Mouse (Mus musculus): ENCODE results near the gene Syce2. TPM values are rescaled to one million over a fixed set of nuclear protein-coding genes. Genes with fewer than 3 reads are reported as not detected.
A peak's percentile ranks its signal among the peaks of the same experiment; 100 is the strongest.
"Not testable (repeated sequence)": the region's sequence is repeated elsewhere in the genome, so short reads cannot be mapped to it uniquely, and the experiment has no call there.

The Syce2 gene
- polyA plus RNA-seq, 1 experiment from 2014 or later, result 23.0 TPM

- Histone ChIP-seq H3K4me1 (replicated peaks) (peaks cover 14% of the 10 kb centered on the region), H3K9me3 (replicated peaks) (no peaks in the 10 kb centered on the region), H3K36me3 (no peaks in the 10 kb centered on the region), H3K4me3 (peak overlapping the region; percentile 69), H3K27ac (peak overlapping the region; percentile 46), H3K27me3 (peaks cover 13% of the 10 kb centered on the region), H3K4me2 (peak overlapping the region; percentile 99), H3K9ac (peak overlapping the region; percentile 83)
- peak; percentile 87 for ATAC-seq (replicated peaks; ENCODE audit: insufficient number of reproducible peaks, insufficient read depth, low FRiP score, low read depth)
- WGBS, result under 1% methylated on average over 68 of the region's 68 CpGs
These were observed 31.2 kb downstream of the Syce2 start for GRCm38 (mm10) chr8:84902920-84903661.

- Histone ChIP-seq H3K4me3 (no peak overlapping the region), H3K9ac (no peak overlapping the region), H3K36me3 (no peaks in the 10 kb centered on the region), H3K4me1 (replicated peaks) (peaks cover 22% of the 10 kb centered on the region), H3K9me3 (replicated peaks) (no peaks in the 10 kb centered on the region), H3K27me3 (peaks cover 20% of the 10 kb centered on the region), H3K27ac (no peak overlapping the region), H3K4me2 (no peak overlapping the region)
- ATAC-seq (replicated peaks; ENCODE audit: insufficient number of reproducible peaks, insufficient read depth, low FRiP score, low read depth), result no peak
- 76% methylated on average over 7 of the region's 7 CpGs for WGBS
These were observed 32.4 kb downstream of the Syce2 start for GRCm38 (mm10) chr8:84904351-84904750.

GRCm38 (mm10) chr8:84907037-84907436 is 35.1 kb downstream of the Syce2 start:
- no peaks in the 10 kb centered on the region for H3K9me3 ChIP-seq (replicated peaks)
- peaks cover 34% of the 10 kb centered on the region for H3K27me3 ChIP-seq
- no peaks in the 10 kb centered on the region for H3K36me3 ChIP-seq
- H3K9ac ChIP-seq, result no peak overlapping the region
- ATAC-seq (replicated peaks; ENCODE audit: insufficient number of reproducible peaks, insufficient read depth, low FRiP score, low read depth), result no peak
- no peak overlapping the region for H3K4me3 ChIP-seq
- 90% methylated on average over 9 of the region's 9 CpGs for WGBS
- H3K27ac ChIP-seq, result no peak overlapping the region
- H3K4me1 ChIP-seq (replicated peaks), result peaks cover 22% of the 10 kb centered on the region
- H3K4me2 ChIP-seq, result no peak overlapping the region

- H3K27me3 ChIP-seq, result peaks cover 38% of the 10 kb centered on the region
- WGBS, result 65% methylated on average over 8 of the region's 8 CpGs
- ATAC-seq (replicated peaks; ENCODE audit: insufficient number of reproducible peaks, insufficient read depth, low FRiP score, low read depth), result no peak
- no peaks in the 10 kb centered on the region for H3K9me3 ChIP-seq (replicated peaks)
- H3K4me3 ChIP-seq, result no peak overlapping the region
- H3K4me2 ChIP-seq, result no peak overlapping the region
- peaks cover 22% of the 10 kb centered on the region for H3K4me1 ChIP-seq (replicated peaks)
- no peak overlapping the region for H3K9ac ChIP-seq
- no peak overlapping the region for H3K27ac ChIP-seq
- no peaks in the 10 kb centered on the region for H3K36me3 ChIP-seq
These were observed 35.6 kb downstream of the Syce2 start for GRCm38 (mm10) chr8:84907493-84907892.

- WGBS, result 29% methylated on average over 7 of the region's 7 CpGs
- Histone ChIP-seq H3K4me2 (peak overlapping the region; percentile 95), H3K9ac (peak overlapping the region; percentile 37; the same call in 1 of the 2 replicates), H3K4me3 (peak overlapping the region; percentile 61), H3K27me3 (peaks cover 42% of the 10 kb centered on the region), H3K4me1 (replicated peaks) (peaks cover 22% of the 10 kb centered on the region)
- H3K9me3 ChIP-seq (replicated peaks); H3K27ac ChIP-seq; ATAC-seq (replicated peaks; ENCODE audit: insufficient number of reproducible peaks, insufficient read depth, low FRiP score, low read depth); H3K36me3 ChIP-seq: not testable (repeated sequence)
These were observed 36.1 kb downstream of the Syce2 start for GRCm38 (mm10) chr8:84907979-84908378.

GRCm38 (mm10) chr8:84908421-84909161 is 36.7 kb downstream of the Syce2 start, which contains the start of gene Dnase2a:
Gene Dnase2a (plus strand): TSS chr8:84908560.
- no peaks in the 10 kb centered on the region for H3K9me3 ChIP-seq (replicated peaks)
- under 1% methylated on average over 45 of the region's 45 CpGs for WGBS
- no peaks in the 10 kb centered on the region for H3K36me3 ChIP-seq
- peaks cover 47% of the 10 kb centered on the region for H3K27me3 ChIP-seq
- H3K4me3 ChIP-seq, result peak within 1 kb of the TSS; percentile 61
- H3K27ac ChIP-seq, result no peak within 1 kb of the TSS
- peak within 1 kb of the TSS; percentile 70 for H3K9ac ChIP-seq
- peak within 1 kb of the TSS; percentile 95 for H3K4me2 ChIP-seq
- peaks cover 22% of the 10 kb centered on the region for H3K4me1 ChIP-seq (replicated peaks)
- peak; percentile 93 for ATAC-seq (replicated peaks; ENCODE audit: insufficient number of reproducible peaks, insufficient read depth, low FRiP score, low read depth)

- no peaks in the 10 kb centered on the region for H3K9me3 ChIP-seq (replicated peaks)
- peak overlapping the region; percentile 61 for H3K4me3 ChIP-seq
- H3K27me3 ChIP-seq, result peaks cover 52% of the 10 kb centered on the region
- peak overlapping the region; percentile 95 for H3K4me2 ChIP-seq
- H3K27ac ChIP-seq, result no peak overlapping the region
- no peaks in the 10 kb centered on the region for H3K36me3 ChIP-seq
- 47% methylated on average over 20 of the region's 20 CpGs for WGBS
- H3K9ac ChIP-seq, result peak overlapping the region; percentile 70
- ATAC-seq (replicated peaks; ENCODE audit: insufficient number of reproducible peaks, insufficient read depth, low FRiP score, low read depth), result no peak
- H3K4me1 ChIP-seq (replicated peaks), result peaks cover 21% of the 10 kb centered on the region
These were observed 37.4 kb downstream of the Syce2 start for GRCm38 (mm10) chr8:84909162-84909767.

GRCm38 (mm10) chr8:84909949-84910348 is 38.0 kb downstream of the Syce2 start:
- H3K9me3 ChIP-seq (replicated peaks), result no peaks in the 10 kb centered on the region
- ATAC-seq (replicated peaks; ENCODE audit: insufficient number of reproducible peaks, insufficient read depth, low FRiP score, low read depth), result no peak
- H3K9ac ChIP-seq, result no peak overlapping the region
- no peaks in the 10 kb centered on the region for H3K36me3 ChIP-seq
- H3K4me1 ChIP-seq (replicated peaks), result peaks cover 21% of the 10 kb centered on the region
- 78% methylated on average over 5 of the region's 5 CpGs for WGBS
- no peak overlapping the region for H3K4me3 ChIP-seq
- H3K27ac ChIP-seq, result no peak overlapping the region
- 0 out of 2 replicates have a peak overlapping the region, but pooled peaks have one; percentile 95 for H3K4me2 ChIP-seq
- peaks cover 57% of the 10 kb centered on the region for H3K27me3 ChIP-seq

GRCm38 (mm10) chr8:84910551-84910950 is 38.6 kb downstream of the Syce2 start:
- no peak overlapping the region for H3K4me3 ChIP-seq
- H3K9ac ChIP-seq, result no peak overlapping the region
- WGBS, result 83% methylated on average over 6 of the region's 6 CpGs
- H3K9me3 ChIP-seq (replicated peaks), result no peaks in the 10 kb centered on the region
- no peak overlapping the region for H3K4me2 ChIP-seq
- no peaks in the 10 kb centered on the region for H3K36me3 ChIP-seq
- no peak for ATAC-seq (replicated peaks; ENCODE audit: insufficient number of reproducible peaks, insufficient read depth, low FRiP score, low read depth)
- H3K27ac ChIP-seq, result no peak overlapping the region
- peaks cover 21% of the 10 kb centered on the region for H3K4me1 ChIP-seq (replicated peaks)
- H3K27me3 ChIP-seq, result peaks cover 63% of the 10 kb centered on the region

GRCm38 (mm10) chr8:84911854-84912253 is 39.9 kb downstream of the Syce2 start:
- peaks cover 21% of the 10 kb centered on the region for H3K4me1 ChIP-seq (replicated peaks)
- H3K36me3 ChIP-seq, result no peaks in the 10 kb centered on the region
- no peak overlapping the region for H3K27ac ChIP-seq
- 86% methylated on average over 9 of the region's 9 CpGs for WGBS
- no peaks in the 10 kb centered on the region for H3K9me3 ChIP-seq (replicated peaks)
- H3K4me3 ChIP-seq, result peak overlapping the region; percentile 49; the same call in 1 of the 2 replicates
- H3K27me3 ChIP-seq, result peaks cover 75% of the 10 kb centered on the region
- H3K9ac ChIP-seq, result no peak overlapping the region
- H3K4me2 ChIP-seq, result no peak overlapping the region
- ATAC-seq (replicated peaks; ENCODE audit: insufficient number of reproducible peaks, insufficient read depth, low FRiP score, low read depth), result no peak

- peak overlapping the region; percentile 49 for H3K4me3 ChIP-seq
- no peak overlapping the region for H3K27ac ChIP-seq
- peak overlapping the region; percentile 89 for H3K4me2 ChIP-seq
- no peak for ATAC-seq (replicated peaks; ENCODE audit: insufficient number of reproducible peaks, insufficient read depth, low FRiP score, low read depth)
- H3K27me3 ChIP-seq, result peaks cover 80% of the 10 kb centered on the region
- WGBS, result 23% methylated on average over 27 of the region's 27 CpGs
- H3K4me1 ChIP-seq (replicated peaks), result peaks cover 21% of the 10 kb centered on the region
- no peaks in the 10 kb centered on the region for H3K36me3 ChIP-seq
- H3K9ac ChIP-seq, result no peak overlapping the region
- no peaks in the 10 kb centered on the region for H3K9me3 ChIP-seq (replicated peaks)
These were observed 40.5 kb downstream of the Syce2 start for GRCm38 (mm10) chr8:84912391-84912790.

All from heart, embryonic 15.5 days (tissue).